Mouse (Mus musculus): ENCODE results near the gene Clip2.

DNA sequence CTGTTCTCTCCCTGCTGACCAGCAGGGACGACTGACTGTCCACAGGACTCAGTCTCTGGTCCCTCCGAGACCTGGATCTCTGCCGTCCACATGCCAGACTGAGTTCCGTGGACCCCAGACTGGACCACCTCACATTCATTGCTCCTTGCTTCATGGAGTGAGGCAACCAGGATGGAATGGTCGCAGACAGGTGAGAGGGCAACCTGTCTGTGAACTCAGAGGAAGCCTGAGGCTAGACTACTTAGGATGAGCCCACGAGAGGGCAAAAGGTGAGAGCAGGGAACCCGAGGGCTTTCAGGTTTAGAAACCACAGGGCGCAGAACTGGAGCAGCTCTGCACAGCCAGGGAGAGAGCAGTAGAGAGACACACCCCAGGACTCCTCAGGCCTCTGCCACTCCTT is 89.5 kb downstream of the Clip2 start:
- no peak for TF ChIP-seq CTCF (IDR thresholded peaks at IDR 0.05; ENCODE audit: insufficient read depth, low read depth, low read length)
- TF ChIP-seq POLR2A (IDR thresholded peaks at IDR 0.05; ENCODE audit: insufficient read depth, low read depth, low read length): no peak
